Mouse (Mus musculus) cerebellum, adult 18-20 months (tissue): ENCODE measurements at regions not wholly inside any gene's neighbourhood (a gene's known extent, or its start where the extent isn't known, plus 50 kb on each side); places are given as distances from the start of the nearest gene placed in this dataset.
"Not testable (repeated sequence)": the region's sequence is repeated elsewhere in the genome, so short reads cannot be mapped to it uniquely, and the experiment has no call there.

Source experiments
- DNase-seq, 2 experiments: peaks; one replicate each; pipeline ENCODE4 v3.0.0; 2021

GRCm38 (mm10) chr13:99729145-99729544 lies 171.7 kb downstream of the Cartpt start:
- DNase-seq, result no peak

- no peak for DNase-seq
Measured at GRCm38 (mm10) chr13:99724245-99724644, 176.6 kb downstream of the Cartpt start.

GRCm38 (mm10) chr13:99723237-99723981 lies 177.5 kb downstream of the Cartpt start:
- no peak for DNase-seq

- DNase-seq, result no peak
Measured at GRCm38 (mm10) chr13:99720566-99720965, 180.3 kb downstream of the Cartpt start.

GRCm38 (mm10) chr13:99696559-99696890 lies 180.2 kb upstream of the Map1b start:
- no peak for DNase-seq

- no peak for DNase-seq
Measured at GRCm38 (mm10) chr13:99695874-99696558, 179.7 kb upstream of the Map1b start.

GRCm38 (mm10) chr13:99679934-99680333 lies 163.6 kb upstream of the Map1b start:
- no peak for DNase-seq

GRCm38 (mm10) chr13:99679430-99679829 lies 163.1 kb upstream of the Map1b start:
- peak in 1 of 2 experiments; percentile 13 for DNase-seq

GRCm38 (mm10) chr13:99676393-99676792 lies 160.1 kb upstream of the Map1b start:
- DNase-seq, result peak; percentile 53 to 54

GRCm38 (mm10) chr13:99675951-99676350 lies 159.6 kb upstream of the Map1b start:
- DNase-seq, result peak; percentile 80 to 85

- DNase-seq, result peak; percentile 29 to 43
Measured at GRCm38 (mm10) chr13:99672714-99673113, 156.4 kb upstream of the Map1b start.

- no peak for DNase-seq
Measured at GRCm38 (mm10) chr13:99671747-99672146, 155.4 kb upstream of the Map1b start.

- no peak for DNase-seq
Measured at GRCm38 (mm10) chr13:99669987-99670534, 153.7 kb upstream of the Map1b start.

- no peak for DNase-seq
Measured at GRCm38 (mm10) chr13:99668613-99669012, 152.3 kb upstream of the Map1b start.

- DNase-seq, result no peak
Measured at GRCm38 (mm10) chr13:99666086-99666485, 149.7 kb upstream of the Map1b start.

- DNase-seq, result not testable (repeated sequence)
Measured at GRCm38 (mm10) chr13:99663422-99663821, 147.1 kb upstream of the Map1b start.

- DNase-seq, result no peak
Measured at GRCm38 (mm10) chr13:99647661-99648204, 131.4 kb upstream of the Map1b start.

GRCm38 (mm10) chr13:99644771-99645170 lies 128.4 kb upstream of the Map1b start:
- no peak for DNase-seq

- DNase-seq, result no peak
Measured at GRCm38 (mm10) chr13:99642811-99643210, 126.5 kb upstream of the Map1b start.

- peak; percentile 39 to 57 for DNase-seq
Measured at GRCm38 (mm10) chr13:99642301-99642700, 126.0 kb upstream of the Map1b start.

- DNase-seq, result peak; percentile 89 to 90
Measured at GRCm38 (mm10) chr13:99641386-99642165, 125.2 kb upstream of the Map1b start.

- DNase-seq, result no peak
Measured at GRCm38 (mm10) chr13:99632706-99633105, 116.4 kb upstream of the Map1b start.

- DNase-seq, result no peak
Measured at GRCm38 (mm10) chr13:99630800-99631199, 114.5 kb upstream of the Map1b start.
